Mouse (Mus musculus) mouse embryonic stem cell (cell line): ENCODE results near the gene Tlr8.

ENCODE experiments used
- in situ Hi-C, 2 experiments: fragments of 300-500 bp; cut with MboI; formaldehyde crosslinking; loops; 1 replicate in 1 of 2; 3 replicates in 1 of 2; pipeline ENCODE4 v1.14.3; 2019 to 2020; ENCODE audit warnings: low sequenced_read_pairs in 2 of 2, low pct_unique_long_range_greater_than_20kb in 1 of 2, mixed read lengths in 1 of 2; ENCODE audit not compliant: unreplicated experiment in 1 of 2

Tlr8 gene

DNA sequence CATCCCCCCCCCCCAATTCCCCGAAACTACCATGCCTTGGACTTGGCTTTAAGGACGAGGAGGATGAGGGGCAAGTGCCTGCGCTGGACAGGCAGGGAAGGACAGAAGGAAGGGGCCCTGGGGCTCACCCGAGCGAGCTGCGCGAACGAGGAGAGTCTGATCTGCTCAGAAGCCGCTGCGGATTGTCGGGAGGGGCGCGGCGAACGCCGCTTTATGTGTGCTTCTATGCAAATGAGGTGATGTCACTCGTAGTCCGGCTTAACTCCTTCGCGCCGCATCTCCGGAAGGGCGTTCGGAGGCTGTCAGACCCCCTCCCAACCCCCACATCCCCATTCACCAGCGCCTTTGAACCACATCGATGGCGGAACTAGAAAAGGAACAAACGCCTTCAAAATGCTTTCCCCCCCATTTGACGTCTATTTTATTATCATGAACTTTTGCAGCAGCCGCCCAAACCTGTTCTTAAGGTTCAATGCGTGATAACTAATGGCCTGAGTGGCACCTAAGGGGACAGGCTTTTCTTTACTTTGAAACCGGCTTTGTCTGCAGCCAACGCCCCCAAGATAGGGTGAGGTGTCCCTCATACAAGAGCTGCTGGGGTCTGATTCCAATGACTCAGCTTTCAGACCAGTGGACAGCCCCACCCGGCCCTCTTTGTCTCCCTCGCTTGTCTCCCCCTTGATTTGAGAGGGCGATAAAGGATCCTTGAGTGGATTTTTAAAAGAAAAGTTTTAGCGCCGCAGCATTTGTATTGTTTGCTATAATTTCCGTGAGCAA is 55.0 kb downstream of the Tlr8 start, which contains the start of gene Tmsb4x:
Gene Tmsb4x (minus strand): TSS at position 338 of the 777 bp plus-strand sequence.
- in situ Hi-C loops: no loop called here

DNA sequence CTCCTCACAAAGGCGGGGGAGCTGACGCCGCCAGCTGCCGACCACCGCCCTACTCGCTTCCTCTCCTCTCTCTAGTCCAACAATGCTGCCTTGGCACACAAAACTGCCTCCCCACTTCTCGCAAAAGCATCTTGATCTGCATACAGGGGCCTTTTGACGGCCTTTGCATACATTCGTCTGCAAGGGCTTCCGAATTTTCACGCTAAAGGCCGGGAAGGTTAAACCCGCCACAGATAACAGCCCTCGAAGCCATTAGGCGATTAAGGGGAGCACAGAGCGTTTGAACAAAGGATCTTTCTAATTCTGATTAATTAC is 55.7 kb downstream of the Tlr8 start:
- in situ Hi-C loops: no loop called here

DNA sequence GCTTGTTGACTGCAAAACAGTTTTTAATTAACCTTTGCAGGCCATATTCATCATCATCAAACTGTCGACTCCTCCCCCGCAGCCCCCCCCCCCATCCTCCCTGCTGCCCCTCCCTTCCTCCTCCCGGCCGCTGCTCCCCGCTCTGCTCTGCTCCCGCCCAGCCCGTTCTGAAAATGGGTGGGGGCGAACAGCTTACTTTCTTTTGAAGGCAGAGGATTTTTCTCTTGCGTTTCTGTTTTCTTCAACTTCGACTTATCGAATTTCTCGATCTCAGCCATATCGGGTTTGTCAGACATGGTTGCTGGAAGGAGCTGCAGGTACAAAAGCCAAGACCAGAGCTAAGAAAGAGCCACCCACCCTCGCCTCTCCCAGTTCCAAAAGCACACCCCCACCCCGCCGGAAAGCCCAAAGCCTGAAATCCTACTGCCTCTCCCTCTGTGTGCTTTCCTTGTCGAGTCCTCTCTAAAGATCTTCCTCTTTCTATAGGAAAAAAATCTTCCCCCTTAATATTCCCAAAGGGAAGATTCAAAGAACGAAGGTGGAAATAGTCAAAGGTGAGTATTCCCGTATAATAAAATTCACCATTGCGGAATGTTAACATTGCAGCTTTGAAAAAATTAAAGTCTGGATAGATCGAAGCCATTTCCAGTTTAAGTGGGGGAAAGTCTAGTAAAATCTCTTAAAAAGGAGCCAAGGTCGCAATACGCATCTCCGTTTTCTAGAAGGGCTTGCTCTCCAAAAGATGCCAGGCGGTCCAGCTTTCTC is 56.2 kb downstream of the Tlr8 start:
- in situ Hi-C loops: no loop called here

DNA sequence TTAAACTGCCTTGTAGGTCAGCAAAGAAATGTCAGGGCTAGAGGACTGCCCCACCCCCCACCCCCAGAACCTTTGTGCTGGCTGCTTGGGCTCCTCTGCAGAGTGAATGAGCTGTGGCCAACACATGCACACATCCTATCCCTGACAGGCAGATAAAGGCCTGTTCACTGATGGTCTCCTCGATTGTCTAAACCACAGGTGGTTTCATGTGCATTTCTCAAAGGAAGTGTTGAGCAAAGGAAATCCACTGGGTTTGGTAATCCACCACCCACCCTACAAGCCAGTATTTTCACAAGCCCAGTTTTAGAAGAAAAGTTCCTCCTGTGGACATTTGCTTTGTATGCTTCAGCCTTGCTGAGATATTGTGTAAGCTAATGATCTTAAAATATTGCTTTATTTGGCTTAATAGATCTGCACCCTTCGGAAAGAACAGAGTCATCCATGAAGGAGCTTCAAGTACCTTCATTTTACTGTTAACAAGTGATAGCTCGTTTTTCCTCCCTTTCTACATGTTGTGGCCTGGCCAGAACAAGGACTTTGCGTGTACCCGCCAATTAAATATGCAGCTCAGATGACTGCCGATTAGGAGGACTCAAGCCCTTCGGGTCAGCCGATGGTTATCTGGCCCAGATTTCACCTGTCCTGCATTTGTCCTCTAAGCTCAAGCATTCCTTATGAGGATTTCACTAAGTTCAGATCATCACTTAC is 58.2 kb downstream of the Tlr8 start:
- in situ Hi-C loops: no loop called here

DNA sequence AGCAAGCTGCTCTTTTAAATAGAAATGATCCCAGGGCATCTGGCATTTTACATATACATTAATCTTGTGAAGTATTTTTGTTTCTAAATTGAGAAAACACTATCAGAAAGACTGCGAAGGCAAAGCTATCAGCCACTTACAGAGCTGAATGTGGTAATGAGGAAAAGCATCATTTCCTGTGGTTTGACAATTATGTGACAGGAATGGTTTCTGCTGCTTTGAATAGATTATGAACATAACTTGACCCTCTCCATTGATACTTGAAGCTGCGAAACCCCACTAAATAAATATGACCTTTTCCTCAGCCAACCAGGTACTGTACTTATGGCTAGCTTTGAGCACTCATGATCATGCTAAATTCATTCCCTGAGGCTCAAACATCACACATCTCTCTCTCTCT is 62.8 kb downstream of the Tlr8 start:
- in situ Hi-C loops: no loop called here

DNA sequence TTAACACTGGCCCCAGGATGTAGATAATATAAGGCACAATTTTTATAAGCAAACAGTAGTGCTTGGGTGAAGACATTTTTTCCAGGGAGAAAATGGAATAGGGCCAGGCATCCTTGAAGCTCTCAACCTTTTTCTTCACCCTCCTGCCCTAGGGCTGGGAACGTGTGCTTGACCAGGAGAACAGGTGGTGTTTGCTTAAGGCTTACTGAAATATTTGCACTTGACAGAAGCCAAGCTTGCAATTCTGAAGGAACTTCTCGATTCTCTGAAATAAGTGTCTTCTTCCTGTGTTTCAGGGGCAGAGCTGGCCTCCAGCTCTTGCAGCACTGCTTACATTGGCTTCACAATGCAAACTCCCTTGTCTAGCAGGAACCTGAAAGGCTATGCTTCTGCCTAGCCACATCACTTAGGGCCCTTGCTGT is 68.9 kb downstream of the Tlr8 start:
- in situ Hi-C loops: no loop called here
